Mouse (Mus musculus) forebrain, embryonic 14.5 days (tissue): ENCODE measurements around the gene Slc30a1. TPM values are rescaled to one million over a fixed set of nuclear protein-coding genes. Genes with fewer than 3 reads are reported as not detected.

Experiments used
- ATAC-seq: fragments of 200-750 bp; cut with Nextera tagmentation; 2 replicates; pipeline ENCODE4 v1.8.0; 2017; ENCODE audit warnings: mild to moderate bottlenecking, moderate library complexity
- DNase-seq: peaks from one replicate; pipeline ENCODE4 v3.0.0-alpha.2; 2015; ENCODE audit warnings: low spot score
- H3K27ac ChIP-seq: fragments of 300-500 bp; sonication (generic); 2 replicates; pipeline ENCODE4 v1.5.1; 2014; ENCODE audit warnings: low read depth, mild to moderate bottlenecking, control low read depth, low read length, moderate library complexity
- H3K27me3 ChIP-seq: fragments of 300-500 bp; sonication (generic); replicated peaks from 2 replicates; pipeline ENCODE4 v1.6.1; 2014; ENCODE audit warnings: low read length, control low read depth, mixed read lengths; ENCODE audit not compliant: control insufficient read depth, insufficient read depth
- H3K36me3 ChIP-seq: fragments of 300-500 bp; sonication (generic); 2 replicates; pipeline ENCODE4 v1.6.1; 2014; ENCODE audit warnings: low read length, control low read depth; ENCODE audit not compliant: control insufficient read depth, insufficient read depth
- H3K4me1 ChIP-seq: fragments of 300-500 bp; sonication (generic); 2 replicates; pipeline ENCODE4 v1.6.1; 2014; ENCODE audit warnings: antibody characterized with exemption, low read length, control low read depth; ENCODE audit not compliant: control insufficient read depth, insufficient read depth
- H3K4me2 ChIP-seq: fragments of 300-500 bp; sonication (generic); 2 replicates; pipeline ENCODE4 v1.6.1; 2014; ENCODE audit warnings: mild to moderate bottlenecking, control low read depth, low read length
- H3K4me3 ChIP-seq: fragments of 300-500 bp; sonication (generic); 2 replicates; pipeline ENCODE4 v1.5.1; 2014; ENCODE audit warnings: low read depth, low read length, control low read depth
- H3K9ac ChIP-seq: fragments of 300-500 bp; sonication (generic); 2 replicates; pipeline ENCODE4 v1.6.1; 2014; ENCODE audit warnings: mild to moderate bottlenecking, low read length, control low read depth, moderate library complexity
- H3K9me3 ChIP-seq: fragments of 300-500 bp; sonication (generic); replicated peaks from 2 replicates; pipeline ENCODE4 v1.6.1; 2016; ENCODE audit warnings: low read length, control low read depth, mixed read lengths; ENCODE audit not compliant: control insufficient read depth
- WGBS: fragments of 180-500 bp; shearing (Covaris S2); extraction: QIAGEN DNeasy Blood & Tissue Kit; methylation state at CpG from one replicate; pipeline ENCODE4 v1.1.7; 2014; 5-methylcytosine and 5-hydroxymethylcytosine counted together
- polyA plus RNA-seq: library from polyadenylated mRNA; unstranded; fragments of >200 nt; fragmentation: Nextera tagmentation; extraction: Ambion mirVana; gene quantifications from 2 replicates; pipeline ENCODE4 v1.2.1, GENCODE M21; 2014

Slc30a1 gene
- polyA plus RNA-seq, result 1.3 and 2.0 TPM in 2 replicates

DNA sequence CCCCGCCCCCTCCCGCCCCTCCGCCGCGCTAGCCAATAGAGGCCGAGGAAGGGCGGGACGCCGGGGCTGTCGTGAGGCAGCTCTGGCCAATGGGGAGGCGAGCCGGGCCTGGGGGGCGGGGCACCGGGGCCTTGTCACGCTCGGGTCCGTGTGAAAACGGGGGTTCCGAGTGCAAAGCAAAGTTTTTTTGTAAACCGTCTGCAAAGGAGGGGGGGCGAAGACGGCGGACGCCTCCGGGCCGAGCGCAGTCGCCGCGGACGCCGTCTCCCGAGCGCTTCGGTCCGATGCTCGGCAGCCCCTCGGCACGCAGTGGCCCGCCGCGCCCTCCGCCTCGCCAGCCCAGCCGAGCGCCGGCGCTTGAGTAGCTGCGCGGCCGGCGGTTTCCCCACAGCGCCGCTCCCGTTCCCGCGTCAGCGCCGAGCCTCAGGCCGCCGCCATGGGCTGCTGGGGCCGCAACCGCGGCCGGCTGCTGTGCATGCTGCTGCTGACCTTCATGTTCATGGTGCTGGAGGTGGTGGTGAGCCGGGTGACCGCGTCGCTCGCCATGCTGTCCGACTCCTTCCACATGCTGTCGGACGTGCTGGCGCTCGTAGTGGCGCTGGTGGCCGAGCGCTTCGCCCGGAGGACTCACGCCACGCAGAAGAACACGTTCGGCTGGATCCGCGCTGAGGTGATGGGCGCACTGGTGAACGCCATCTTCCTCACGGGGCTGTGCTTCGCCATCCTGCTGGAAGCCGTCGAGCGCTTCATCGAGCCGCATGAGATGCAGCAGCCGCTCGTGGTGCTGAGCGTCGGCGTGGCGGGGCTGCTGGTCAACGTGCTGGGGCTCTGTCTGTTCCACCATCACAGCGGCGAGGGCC is at the start of gene Slc30a1:
Gene Slc30a1 (plus strand): TSS at position 197 of the 860 bp plus-strand sequence.
- under 1% methylated on average over 94 of the region's 104 CpGs for WGBS
- ATAC-seq, result peak; percentile 99
- H3K9ac ChIP-seq, result peak within 1 kb of the TSS; percentile 87

DNA sequence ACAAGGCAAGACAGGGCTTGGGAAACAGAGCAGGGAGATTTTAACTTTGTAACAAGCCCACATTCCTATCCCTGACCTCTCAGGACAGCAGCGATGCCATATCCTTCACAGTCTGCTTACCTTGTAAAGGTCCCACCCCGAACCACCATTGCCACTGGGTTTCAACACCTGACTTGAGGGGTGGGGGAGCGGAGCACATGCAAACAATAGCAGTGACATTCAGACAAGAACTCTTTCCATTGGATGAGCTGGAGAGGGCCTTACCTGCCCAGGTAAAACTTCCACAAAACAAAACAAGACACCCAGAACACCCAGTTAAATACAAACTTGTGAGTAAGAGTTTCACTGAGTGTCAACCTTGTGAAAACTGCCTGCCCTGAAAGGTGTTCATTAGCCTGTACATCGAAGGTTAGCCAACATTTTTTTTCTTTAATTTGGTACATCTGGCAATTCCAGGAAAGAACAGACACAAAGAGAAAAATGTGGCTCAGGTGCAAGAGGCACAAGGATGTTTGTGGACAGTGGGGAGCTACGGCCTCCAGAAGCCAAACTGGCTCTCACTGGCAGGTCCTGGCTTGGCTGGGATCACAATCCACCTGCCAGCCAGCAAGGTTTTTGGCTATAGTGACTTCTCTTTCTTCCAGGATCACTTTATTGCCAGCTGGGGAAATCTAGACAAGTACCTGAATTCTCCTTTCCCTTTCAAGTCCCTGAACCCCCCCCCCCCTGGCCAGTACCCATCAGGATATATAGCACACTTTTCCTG is 49.5 kb upstream of the Slc30a1 start:
- no peaks in the 10 kb centered on the region for H3K9me3 ChIP-seq
- 87% methylated on average over 5 of the region's 5 CpGs for WGBS

More for the DNA sequence above, at the start of gene Slc30a1:
- H3K4me1 ChIP-seq, result peaks cover 23% of the 10 kb centered on the region
- peak within 1 kb of the TSS; percentile 88 for H3K4me2 ChIP-seq
- peak within 1 kb of the TSS; percentile 89 for H3K27ac ChIP-seq
- H3K36me3 ChIP-seq, result peaks cover 14% of the 10 kb centered on the region; the same call in 1 of the 2 replicates
- H3K4me3 ChIP-seq, result peak within 1 kb of the TSS; percentile 86
- peak; percentile 98 for DNase-seq
- no peaks in the 10 kb centered on the region for H3K27me3 ChIP-seq
- no peaks in the 10 kb centered on the region for H3K9me3 ChIP-seq

DNA sequence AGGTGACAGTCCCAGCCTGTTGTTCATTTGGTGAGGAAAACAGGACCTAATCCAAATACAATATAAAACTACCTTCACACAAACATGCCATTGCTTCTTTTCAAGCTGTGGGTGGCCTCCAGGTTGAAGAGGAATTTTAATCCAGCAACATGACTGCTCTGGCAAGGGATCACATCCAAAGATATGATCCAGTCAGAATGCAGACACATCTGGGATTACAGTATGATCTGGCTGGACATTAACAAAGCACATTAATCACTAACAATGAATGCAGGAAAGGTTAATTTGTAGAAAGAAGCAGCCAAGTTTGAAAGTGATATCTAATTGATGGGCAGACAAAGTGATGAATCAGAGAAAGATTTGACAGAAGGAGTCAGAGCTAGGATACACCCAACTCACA is 48.4 kb upstream of the Slc30a1 start:
- Histone ChIP-seq H3K27ac (no peak overlapping the region), H3K9me3 (no peaks in the 10 kb centered on the region), H3K36me3 (no peaks in the 10 kb centered on the region), H3K4me1 (no peaks in the 10 kb centered on the region), H3K9ac (no peak overlapping the region), H3K4me2 (no peak overlapping the region), H3K4me3 (no peak overlapping the region), H3K27me3 (no peaks in the 10 kb centered on the region)
- ATAC-seq (no peak), DNase-seq (no peak)

More for the DNA sequence above, 49.5 kb upstream of the Slc30a1 start:
- no peak overlapping the region for H3K4me3 ChIP-seq
- no peaks in the 10 kb centered on the region for H3K36me3 ChIP-seq
- H3K27ac ChIP-seq, result no peak overlapping the region
- DNase-seq, result no peak
- no peak overlapping the region for H3K4me2 ChIP-seq
- ATAC-seq, result no peak
- no peaks in the 10 kb centered on the region for H3K27me3 ChIP-seq
- H3K4me1 ChIP-seq, result no peaks in the 10 kb centered on the region
- H3K9ac ChIP-seq, result no peak overlapping the region

DNA sequence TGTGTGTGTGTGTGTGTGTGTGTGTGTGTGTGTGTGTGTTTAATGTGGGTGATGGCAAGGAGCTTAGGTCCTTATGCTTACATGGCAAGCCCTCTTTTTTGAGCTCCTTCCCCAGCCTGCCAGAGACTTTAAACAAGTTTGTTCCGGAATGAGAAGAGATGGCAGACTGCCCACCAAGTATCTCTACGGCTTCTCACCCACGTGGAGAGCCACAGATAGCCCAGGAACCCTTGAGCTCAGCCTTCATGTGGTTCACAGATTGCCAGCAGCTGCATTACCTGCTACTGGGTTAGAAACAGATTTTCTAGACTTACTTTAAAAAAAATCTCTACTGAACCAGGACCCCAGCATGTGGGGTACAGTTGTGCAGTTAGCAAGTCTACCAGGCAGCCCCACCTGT is 46.7 kb upstream of the Slc30a1 start:
- Histone ChIP-seq H3K36me3 (no peaks in the 10 kb centered on the region), H3K27me3 (no peaks in the 10 kb centered on the region), H3K9ac (no peak overlapping the region), H3K9me3 (no peaks in the 10 kb centered on the region), H3K4me3 (no peak overlapping the region), H3K4me2 (no peak overlapping the region), H3K4me1 (no peaks in the 10 kb centered on the region), H3K27ac (no peak overlapping the region)
- no peak for ATAC-seq
- DNase-seq, result no peak
- WGBS, result 91% methylated on average over 3 of the region's 3 CpGs

DNA sequence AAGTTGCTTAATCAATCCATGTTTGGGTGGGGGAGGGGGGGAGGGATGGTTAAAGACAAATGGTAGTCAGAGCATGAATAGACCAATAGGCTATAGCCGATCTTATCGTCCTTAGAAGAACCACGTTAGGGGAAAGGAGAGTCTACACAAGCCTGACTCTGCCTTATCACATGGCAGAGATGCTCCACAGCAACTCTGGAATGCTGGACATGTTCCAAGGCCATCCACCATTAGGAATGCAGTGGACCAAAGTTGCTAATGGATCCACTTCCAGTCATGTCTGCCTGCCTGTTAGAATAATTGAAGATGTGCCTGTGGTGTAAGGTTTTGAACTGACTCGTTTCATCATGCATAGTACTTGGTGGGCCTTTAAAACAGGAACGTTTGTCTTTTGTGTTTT is 45.3 kb upstream of the Slc30a1 start:
- DNase-seq (no peak), ATAC-seq (no peak)
- Histone ChIP-seq H3K4me1 (no peaks in the 10 kb centered on the region), H3K9me3 (no peaks in the 10 kb centered on the region), H3K27ac (no peak overlapping the region), H3K4me2 (no peak overlapping the region), H3K27me3 (no peaks in the 10 kb centered on the region), H3K4me3 (no peak overlapping the region), H3K9ac (no peak overlapping the region), H3K36me3 (no peaks in the 10 kb centered on the region)
- WGBS, result 84% methylated on average over 5 of the region's 5 CpGs

DNA sequence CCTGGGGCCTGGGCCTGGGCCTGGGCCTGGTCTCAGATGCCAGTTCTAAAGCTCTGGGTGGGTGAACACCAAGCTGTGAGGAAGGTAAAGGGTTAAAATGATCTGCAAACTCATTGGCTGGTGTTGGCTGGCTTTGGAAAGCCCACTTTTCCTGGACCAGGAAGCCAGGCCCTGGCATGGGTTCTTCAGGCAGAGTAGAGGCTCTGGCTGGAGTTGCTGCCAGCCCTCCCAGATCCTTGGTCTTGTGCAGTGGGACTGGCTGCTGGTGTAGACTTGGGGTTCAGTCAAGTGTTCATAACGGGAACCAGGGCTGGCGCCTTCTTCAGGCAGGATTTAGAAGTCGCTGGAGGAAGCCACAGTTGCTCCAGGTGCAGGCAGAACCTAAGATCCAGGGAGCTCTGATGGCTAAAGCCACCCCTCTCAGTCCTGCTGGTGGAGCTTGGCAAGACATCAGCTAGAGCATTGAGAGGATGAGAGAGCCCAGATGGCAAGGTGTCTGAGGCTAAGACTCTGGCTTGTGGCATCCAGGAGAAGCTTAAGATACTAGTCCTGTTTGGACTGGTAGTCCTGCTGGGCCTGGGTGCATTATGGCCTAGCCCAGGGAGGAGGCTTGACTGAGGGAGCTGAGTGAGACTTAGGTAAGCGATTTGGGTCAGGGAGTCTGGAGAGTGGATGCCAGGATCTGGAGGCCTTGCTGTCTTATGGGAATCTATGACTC is 42.6 kb upstream of the Slc30a1 start:
- H3K9ac ChIP-seq, result no peak overlapping the region
- 64% methylated on average over 4 of the region's 4 CpGs for whole genome bisulfite sequencing
- no peak overlapping the region for H3K27ac ChIP-seq
- no peak for DNase-seq
- no peaks in the 10 kb centered on the region for H3K27me3 ChIP-seq
- ATAC-seq, result no peak
- no peaks in the 10 kb centered on the region for H3K36me3 ChIP-seq
- H3K4me2 ChIP-seq, result no peak overlapping the region
- no peak overlapping the region for H3K4me3 ChIP-seq
- no peaks in the 10 kb centered on the region for H3K4me1 ChIP-seq
- no peaks in the 10 kb centered on the region for H3K9me3 ChIP-seq

DNA sequence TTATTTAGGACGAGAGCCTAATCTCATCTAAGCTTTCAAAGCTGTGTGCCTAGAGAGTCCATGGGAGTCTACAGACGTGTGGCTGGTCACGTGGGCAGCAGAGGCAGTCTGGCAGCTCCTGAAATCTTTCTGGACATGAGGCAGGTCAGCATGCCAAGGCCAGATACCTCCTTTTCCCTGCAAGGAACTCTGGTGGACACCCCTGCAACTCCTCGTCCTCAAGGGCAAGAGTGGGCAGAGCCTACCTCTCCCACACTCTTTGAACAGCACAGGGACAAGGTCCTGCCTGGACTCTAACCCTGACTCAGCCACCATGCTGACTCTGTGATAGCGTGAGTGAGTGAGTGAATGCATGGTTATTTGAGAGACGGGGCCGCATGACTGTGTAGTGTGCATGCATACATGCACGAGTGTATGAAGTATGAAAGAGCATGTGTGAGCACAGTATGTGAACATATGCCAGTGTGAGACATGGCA is 42.0 kb upstream of the Slc30a1 start:
- H3K27ac ChIP-seq, result no peak overlapping the region
- no peaks in the 10 kb centered on the region for H3K9me3 ChIP-seq
- H3K9ac ChIP-seq, result no peak overlapping the region
- no peak overlapping the region for H3K4me3 ChIP-seq
- DNase-seq, result no peak
- 84% methylated on average over 8 of the region's 8 CpGs for WGBS
- no peaks in the 10 kb centered on the region for H3K36me3 ChIP-seq
- no peaks in the 10 kb centered on the region for H3K27me3 ChIP-seq
- no peak overlapping the region for H3K4me2 ChIP-seq
- ATAC-seq, result no peak
- H3K4me1 ChIP-seq, result no peaks in the 10 kb centered on the region

DNA sequence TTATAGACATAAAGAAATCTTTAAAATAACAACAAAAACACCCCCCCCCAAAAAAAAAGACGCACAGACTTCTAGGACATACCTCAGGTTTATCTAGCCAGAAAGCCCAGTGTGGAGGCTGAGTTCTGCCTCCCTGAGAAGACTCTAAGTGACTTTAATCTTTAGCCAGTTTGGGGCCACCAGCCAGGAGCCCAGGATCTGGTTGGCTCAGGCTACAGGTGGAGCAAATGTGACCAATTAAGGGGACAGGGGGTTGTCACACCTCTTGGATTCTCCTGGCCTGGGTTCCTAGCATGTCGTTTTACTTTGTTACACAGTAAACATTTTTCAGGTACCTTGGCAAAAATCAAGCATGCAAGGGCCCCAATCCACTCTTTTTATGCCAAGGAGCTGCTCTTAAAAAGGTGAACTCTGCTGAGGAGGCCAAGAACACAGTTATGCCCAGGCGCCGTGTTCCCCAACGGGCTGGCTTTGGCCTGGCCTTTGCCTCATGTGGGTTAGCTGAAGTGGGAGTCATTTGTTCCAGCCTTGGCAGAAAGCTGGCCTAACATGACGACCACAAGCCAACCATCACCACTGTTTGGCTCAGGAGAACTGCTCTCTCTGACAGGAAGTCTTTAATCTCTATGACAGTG is 34.4 kb upstream of the Slc30a1 start:
- 85% methylated on average over 6 of the region's 6 CpGs for WGBS

More for the DNA sequence above, 34.4 kb upstream of the Slc30a1 start:
- Histone ChIP-seq H3K27ac (no peak overlapping the region), H3K9me3 (no peaks in the 10 kb centered on the region), H3K27me3 (no peaks in the 10 kb centered on the region), H3K36me3 (no peaks in the 10 kb centered on the region), H3K4me3 (no peak overlapping the region), H3K4me2 (no peak overlapping the region), H3K4me1 (no peaks in the 10 kb centered on the region), H3K9ac (no peak overlapping the region)
- no peak for ATAC-seq
- DNase-seq, result no peak
